Mouse (Mus musculus) thymus, postnatal 14 days (tissue): ENCODE measurements around the gene Etv5.

Source experiments
- DNase-seq: peaks from one replicate; pipeline ENCODE4 v3.0.0; 2021

The Etv5 gene

DNA sequence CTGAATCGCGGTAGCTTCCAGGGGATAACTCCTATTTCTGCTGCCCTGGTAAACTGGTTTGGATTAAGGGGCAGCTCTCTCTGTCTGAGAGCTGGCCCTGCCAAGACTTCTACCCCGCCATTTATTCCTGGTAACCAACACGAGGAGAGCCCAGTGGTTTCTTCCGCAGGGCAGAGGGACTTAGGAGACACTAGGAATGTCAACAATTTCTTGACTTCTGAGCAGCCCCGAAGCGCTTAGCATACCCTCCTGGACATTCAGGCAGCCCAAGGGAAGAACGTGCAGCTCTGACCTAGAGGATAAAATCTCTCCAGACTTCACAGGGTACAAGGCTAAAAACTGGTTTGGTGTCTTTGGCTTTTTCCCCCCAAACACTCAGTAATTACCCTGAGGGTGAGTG lies 10.1 kb downstream of the Etv5 start:
- DNase-seq, result no peak

DNA sequence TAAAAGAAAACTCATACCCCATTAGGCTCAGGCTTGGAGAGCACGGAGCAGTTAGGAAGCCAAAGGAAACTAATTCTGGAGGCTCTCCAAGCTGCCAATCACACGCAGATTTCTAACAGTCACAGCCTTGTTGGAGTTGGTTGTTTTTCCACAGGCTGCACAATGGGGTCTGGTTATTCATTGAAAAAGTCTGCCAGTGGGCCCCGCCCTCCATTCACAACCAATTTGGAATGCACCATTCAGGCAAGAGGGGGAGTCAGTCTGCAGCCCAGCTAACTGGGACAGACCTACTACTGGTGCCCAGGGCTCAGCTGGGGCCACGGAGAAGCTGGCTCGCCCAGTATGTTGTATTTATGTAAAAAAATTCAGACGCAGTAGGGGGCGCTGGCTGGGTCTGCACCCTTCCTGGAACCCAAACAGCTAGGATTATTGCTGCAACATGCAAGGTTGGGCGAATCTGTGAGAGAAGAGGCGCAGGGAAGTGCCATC lies 10.6 kb downstream of the Etv5 start:
- peak; percentile 47 for DNase-seq

DNA sequence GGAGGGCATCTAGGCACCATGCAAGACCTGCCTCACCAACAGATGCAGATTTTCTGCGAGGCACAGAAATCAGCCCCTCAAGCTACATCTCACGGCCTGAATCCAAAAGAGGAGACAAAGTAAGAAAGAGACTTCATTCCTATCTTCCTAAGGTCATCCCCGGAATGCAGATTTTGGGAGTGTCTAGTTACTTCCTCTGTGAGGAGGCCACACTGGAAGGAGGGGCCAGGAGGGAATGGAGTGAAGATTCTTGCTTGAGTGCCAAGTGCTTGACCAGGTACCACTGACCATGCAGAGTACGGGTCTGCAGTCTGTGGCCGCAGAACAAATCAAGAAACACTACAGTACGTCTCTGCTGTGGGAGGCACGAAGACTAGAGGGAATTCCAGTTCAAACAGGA lies 12.7 kb downstream of the Etv5 start:
- DNase-seq, result no peak

DNA sequence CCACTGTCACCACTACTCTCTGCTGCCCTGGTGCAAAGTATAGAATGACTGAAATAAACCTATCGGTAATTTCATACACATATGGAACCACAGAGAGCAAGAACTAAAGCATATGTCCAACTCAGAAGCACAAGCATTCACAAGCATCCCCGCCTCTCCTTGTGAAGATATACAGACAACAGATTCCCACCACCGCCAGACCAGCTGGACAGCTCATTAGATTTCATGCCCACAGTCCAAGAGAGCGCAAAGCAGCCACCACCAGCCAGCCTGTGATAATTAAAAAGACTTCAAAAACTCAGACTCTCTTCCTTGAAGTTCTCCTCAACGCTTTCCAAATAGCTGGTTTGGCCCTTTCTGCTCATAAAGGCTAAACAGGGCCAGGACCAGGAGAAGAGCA lies 17.3 kb downstream of the Etv5 start:
- no peak for DNase-seq

DNA sequence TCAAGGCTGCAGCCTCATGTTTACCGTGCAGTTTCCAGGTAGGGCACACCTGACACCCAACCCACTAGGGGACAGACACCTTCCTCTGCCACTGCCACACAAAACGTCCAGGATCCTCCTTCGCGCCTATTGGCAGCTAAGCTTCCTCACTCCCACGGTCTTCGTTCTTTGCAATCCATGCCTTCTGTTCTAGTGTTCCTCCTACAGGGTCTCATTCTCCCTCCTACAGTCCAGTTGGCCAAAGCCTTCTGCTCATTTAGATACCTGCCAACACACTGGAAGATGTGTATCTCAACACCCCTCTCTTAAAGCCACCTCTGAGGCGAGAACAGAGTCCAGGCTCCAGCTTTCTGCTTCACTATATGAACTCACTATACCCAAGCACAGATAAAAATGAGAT lies 21.6 kb downstream of the Etv5 start:
- DNase-seq, result no peak

DNA sequence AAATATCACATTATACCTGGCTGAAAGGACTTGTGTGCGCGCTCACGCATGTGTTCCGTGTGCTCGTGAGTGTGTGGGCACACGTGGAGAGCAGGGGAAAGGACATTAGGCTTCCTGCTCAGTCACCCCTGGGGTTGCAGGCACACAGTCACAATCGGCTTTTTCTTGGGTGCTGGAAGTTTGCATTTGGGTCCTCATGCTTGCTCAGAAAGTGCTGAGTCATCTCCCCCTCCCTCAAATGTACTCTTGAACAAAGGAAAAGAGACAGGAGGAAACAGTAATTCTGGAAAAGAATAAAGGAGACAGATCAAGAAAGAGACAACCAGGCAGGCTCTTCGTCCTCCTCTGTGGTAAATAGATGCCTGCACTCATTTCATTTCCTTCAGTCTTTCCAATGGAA lies 22.5 kb downstream of the Etv5 start:
- DNase-seq, result no peak

DNA sequence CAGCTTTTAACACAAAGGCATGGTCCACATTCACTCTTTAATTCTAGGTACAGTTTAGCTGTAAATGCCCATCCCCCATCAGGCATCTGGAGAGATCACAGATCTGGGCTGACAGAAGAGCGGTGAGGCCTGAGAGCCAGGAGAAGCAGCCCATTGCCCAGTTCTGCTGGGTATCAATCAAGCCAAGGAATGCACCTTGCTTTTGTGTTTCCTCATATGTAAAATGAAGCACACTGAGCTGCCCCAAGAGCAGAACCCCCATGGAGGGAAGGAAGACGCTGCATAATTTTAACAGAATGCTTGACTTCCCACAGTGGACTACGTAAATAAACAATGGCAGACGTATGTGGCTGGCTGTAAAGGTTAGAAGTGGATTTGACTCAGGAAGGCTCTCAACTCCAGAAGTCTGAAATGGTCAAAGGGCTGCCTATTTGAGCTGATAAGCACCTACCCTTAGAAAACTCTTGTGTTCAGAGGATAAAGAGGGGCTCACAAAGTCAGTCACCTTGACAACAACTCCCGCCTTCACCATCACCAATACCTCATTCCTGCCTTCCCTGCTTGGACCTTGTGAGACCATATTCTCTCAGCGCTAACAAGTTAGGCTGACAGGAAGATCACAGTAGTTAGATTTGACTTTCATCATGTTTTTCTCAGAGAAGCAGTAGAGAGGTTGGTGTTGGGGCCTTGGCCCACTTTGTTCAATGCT lies 23.2 kb downstream of the Etv5 start:
- no peak for DNase-seq

DNA sequence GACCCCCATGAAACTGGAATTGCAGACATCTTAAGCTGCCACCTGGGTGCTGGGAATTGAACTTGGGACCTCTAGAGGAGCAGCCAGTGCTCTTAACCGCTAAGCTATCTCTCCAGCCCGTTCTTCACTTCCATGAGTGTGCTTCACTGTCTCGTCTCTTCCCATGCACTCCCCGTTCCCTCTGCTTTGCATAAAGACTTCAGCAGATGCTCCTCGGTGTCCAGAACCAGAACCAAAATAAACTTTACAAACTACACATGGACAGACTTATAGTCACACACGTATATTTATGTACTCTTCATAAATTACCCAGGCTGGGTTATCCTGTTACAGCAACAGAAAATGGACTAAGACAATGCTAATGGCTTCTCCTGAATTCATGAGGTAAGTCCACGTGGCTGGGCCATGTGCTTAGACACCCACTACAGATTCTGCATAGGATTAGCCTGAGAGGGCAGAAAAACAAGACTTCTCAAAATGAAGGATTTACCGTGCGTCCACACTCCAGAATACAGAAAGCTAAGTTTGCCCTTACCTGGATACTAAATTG lies 25.2 kb downstream of the Etv5 start:
- DNase-seq, result no peak

DNA sequence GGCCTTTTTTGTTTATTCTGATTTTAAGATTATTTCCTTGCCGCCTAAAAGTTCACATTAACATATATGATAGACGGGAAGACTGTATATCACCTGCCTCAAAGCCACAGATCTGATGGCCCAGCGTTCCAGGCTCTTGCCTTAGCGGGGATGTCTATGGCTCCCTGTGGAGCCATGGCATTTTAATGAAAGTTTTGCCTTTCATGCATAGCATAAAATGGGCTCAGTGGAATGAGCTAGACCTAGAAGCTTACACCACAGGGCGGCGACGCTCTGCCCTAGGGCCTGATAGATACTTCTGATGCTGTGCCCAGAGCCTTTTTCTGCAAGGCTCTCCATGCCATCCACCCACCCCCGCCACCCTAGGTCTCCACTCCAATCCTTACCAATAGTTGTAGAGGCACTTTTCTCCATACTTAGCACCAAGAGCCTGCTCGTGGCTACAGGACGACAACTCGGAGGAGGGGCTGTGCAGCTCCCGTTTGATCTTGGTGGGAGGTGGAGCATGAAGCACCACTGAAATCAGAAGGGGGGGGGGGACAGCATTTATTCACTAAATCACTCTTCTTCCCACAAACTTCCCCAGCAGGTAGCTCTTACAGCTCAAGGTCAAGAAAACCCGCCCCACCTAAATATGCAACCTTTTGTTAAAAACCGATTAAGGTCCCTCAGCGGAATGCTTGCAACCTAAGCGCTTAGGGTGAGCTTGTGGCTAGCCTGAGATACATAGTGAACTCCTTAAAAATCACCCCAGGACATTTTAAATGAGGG lies 26.9 kb downstream of the Etv5 start:
- DNase-seq, result no peak

DNA sequence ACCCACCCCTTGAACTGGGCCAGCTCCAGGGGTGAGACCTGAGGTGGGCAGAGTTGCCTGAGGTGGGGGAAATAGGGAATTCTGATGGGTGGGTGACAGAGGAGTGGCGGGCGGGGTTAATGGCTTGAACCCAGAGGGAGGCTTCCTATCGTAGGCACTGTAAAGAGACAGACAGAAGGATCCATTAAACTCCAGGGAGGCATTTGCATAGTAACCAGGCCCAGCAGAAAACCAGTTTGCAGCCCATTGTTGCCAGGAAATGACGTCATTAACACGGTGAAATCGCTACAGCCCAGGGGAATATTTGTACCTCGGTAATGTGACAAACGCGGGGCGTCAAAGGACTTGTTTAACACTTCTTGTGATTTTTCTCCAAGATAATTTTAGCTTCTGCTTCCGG lies 27.8 kb downstream of the Etv5 start:
- DNase-seq, result peak; percentile 9

DNA sequence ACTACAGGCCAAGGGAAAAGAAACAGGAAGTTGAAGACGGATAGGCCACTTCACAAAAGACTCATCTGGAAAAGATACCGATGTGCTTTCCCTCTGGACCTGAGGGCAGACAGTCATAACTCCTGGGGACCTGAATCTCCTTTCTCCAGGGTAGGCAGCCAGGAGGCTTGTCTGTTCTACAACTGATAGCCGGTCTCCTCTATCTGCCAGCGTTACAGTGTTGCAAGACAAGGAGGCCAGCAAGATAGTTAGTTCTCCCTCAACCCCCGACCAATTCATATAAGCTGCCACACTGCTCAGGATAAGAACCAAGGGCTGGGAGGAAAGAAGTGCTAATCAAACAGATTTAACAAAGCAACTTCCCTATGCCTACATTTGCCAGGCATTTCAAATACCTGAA lies 29.5 kb downstream of the Etv5 start:
- DNase-seq, result no peak

DNA sequence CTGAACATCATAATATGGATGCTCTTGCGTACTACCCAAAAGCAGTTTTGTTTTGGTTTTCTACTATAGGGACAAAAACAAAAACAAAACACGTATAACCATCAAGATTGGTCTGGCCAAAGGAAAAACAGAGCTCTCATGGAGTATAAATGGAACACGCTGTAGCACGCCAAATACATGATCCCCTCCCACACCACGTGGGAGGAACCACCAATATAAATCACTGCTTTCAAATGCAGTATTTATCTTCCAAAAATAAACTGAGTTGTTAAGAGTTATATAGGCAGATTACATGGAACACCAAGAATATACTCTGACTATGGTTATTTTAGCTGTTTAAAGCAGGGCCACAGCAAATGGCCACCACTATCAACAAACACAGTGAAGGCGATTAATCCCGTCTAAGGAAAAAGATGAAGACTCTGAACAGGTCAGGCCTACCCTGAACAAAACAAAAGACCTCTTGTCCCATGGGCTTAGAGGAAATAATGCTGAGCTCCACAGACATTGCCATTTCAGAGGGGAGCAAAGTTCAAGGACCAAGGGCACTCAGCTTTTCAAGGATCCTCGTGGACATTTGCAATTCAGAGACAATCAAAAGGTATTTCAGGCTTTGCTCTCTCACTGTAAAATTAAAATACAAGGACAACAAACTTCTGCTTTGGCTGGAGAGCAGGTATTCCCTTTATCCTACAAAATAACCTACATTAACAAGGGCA lies 30.7 kb downstream of the Etv5 start:
- no peak for DNase-seq

DNA sequence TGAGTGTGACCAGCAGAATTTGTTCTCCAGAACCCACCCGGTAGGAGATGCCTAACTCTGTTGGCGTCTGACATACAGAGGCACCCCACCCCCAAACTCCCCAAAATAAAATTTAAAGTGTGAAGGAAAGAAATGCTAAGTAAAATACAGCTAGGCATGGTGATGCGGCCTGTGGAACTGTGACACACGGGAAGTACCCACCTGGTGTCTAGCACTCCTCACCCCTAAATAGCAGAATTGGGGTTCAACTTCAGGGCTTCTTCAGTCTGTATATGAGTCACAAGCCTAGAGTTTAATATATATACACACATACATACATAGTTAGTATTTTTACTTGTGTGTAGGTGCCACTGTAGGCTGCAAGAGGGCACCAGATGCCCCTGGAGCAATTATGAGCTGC lies 32.8 kb downstream of the Etv5 start:
- DNase-seq, result no peak

DNA sequence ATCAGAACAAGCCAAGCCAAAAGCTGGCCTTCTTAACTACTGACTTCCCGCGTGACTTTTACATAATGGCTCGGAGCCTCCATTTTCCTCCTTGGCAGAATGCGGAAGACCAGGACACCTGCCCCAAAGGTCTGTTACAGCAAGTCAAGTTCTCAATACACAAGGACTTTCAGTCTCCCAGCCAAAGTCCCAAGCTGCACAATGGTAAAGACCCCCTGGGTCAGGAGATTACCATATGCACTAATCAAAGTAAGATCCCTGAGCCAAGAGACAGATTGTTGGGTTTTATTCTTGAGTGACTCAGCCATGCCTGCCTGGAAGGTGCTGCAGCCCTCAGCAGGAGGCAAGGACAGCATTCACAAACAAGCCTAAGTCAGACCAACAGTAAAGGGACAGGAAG lies 33.5 kb downstream of the Etv5 start:
- DNase-seq, result no peak

DNA sequence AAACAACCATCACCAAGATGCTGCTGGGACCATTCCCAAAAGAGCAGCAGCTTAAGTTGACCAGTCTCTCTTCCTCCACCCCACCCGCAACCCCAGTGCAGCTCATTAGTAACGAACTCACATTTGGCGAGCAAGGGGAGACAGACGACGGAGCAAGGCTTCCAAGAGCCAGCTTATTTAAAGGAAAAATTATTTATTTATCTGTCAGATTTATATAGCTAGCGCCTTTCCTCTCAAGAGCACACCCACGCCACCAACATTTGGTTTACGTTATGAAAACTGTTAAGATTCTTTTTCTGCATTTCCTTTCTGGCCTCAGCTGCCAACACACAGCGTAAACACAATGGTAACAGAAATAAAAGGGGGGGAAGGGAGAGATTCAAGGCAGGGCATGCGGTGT lies 34.0 kb downstream of the Etv5 start:
- DNase-seq, result no peak

DNA sequence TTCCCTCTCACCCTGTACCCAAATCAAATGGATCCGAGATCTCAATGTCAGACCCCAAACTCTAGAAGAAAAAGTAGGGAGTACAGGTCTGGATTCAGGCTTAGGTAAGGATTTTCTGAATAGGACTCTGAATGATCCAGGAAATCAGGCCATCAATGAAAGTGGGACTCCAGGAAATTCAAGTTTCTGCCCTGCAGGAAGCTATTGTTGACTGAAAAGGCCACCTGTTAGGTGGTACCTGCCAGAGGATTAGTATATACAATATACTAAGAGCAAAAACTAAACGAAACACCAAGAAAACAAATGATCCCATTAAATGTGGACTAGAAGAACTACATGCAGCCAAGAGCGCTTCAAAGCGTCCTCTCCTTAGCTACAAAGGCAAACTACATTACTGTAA lies 35.8 kb downstream of the Etv5 start:
- no peak for DNase-seq

DNA sequence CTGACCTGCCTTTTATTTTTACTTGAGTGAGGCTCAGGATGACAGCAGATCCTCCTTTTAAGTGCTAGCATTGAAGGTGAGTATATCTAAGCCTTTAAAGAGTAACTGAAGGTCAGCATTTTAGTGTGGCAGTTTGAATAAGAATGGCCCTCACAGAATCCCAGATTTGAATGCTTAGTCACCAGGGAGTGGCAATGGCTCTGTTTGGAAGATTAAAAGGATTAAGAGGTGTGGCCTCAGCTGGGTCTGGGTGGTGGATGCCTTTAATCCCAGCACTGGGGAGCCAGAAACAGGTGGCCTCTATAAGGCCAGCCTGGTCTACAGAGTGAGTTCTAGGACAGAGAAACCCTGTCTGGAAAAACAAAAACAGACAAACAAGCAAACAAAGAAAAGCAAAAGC lies 36.9 kb downstream of the Etv5 start:
- no peak for DNase-seq

DNA sequence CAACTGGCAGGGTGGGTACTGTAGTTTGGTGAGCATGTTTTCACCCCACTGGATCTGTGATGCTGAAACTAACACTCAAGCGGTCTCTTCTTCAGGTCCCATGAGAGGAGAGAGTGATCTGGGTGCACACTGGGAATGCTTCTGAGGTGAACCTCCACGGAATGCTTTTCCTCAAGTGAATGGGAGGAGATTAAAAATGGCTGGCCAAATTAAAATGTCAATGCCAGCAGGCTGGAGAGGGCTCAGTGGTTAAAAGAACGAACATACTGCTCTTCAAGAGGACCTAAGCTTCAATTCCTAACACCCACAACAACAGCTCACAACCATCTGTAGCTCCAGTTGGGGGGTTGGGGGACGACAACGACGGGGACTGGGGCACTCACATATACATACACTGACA lies 39.3 kb downstream of the Etv5 start:
- no peak for DNase-seq

DNA sequence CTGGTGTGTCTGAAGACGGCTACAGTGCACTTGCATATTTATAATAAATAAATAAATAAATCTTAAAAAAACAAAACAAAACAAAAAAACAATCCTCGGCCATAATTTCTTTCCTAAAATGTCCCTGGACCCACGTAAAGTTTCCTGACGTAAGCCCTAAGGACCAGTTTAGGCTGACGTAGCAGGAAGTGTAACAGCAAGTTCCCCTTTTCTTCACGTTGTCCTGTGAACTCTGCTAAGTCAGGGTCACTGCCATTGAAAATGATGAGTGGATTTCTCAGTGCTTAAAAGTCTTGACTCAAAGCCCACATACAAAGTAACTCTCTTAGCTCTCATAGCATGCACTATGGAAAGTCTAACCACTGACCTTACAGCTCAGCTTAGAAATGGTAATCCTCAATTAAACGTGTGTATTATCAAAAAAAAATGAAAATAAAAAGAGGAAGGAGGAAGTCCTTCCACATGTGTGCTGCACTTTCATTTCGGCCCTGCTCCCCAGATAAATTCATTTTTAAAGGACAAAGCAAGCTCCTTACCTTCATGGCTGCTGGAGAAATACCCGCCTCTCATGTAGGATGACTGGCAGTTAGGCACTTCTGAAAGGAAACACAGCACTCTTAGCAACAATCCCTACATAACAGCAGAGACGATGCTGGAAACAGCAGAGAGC lies 40.6 kb downstream of the Etv5 start:
- no peak for DNase-seq

DNA sequence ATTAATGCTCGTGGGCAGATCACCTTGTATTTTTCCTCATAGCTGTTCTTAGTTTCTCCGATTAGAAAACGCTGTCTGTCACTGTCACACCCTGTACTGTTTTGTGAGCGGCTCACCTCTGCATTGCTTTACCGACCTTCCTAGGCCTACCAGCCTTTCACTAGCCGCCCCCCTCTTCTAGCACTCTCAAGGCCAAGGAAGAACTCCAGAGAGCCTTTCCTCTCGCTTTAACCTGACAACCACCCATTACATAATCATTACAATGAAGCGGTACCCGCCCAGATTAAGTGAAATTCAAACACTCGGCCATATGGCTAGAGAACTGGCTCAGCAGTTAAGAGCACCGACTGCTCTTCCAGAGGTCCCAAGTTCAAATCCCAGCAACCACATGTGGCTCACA lies 41.2 kb downstream of the Etv5 start:
- no peak for DNase-seq

DNA sequence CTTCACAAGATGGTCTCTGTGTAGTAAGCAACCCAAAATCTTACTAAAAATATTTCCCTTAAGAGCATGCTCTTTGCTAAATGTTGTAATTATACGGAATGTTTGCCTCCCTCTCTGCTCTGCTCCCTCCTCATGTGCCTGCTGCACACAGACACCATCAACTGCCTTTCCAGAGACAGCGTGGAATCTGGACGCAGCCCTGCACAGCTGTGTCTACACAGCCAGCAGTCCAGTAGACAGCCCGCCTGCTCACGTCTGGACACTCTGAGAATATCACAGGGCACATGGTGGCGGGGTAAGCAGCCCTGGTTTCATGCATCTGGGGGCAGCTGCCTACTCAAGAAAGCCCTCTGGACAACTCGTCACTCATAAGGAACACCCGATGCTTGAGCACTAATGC lies 43.1 kb downstream of the Etv5 start:
- DNase-seq, result no peak

DNA sequence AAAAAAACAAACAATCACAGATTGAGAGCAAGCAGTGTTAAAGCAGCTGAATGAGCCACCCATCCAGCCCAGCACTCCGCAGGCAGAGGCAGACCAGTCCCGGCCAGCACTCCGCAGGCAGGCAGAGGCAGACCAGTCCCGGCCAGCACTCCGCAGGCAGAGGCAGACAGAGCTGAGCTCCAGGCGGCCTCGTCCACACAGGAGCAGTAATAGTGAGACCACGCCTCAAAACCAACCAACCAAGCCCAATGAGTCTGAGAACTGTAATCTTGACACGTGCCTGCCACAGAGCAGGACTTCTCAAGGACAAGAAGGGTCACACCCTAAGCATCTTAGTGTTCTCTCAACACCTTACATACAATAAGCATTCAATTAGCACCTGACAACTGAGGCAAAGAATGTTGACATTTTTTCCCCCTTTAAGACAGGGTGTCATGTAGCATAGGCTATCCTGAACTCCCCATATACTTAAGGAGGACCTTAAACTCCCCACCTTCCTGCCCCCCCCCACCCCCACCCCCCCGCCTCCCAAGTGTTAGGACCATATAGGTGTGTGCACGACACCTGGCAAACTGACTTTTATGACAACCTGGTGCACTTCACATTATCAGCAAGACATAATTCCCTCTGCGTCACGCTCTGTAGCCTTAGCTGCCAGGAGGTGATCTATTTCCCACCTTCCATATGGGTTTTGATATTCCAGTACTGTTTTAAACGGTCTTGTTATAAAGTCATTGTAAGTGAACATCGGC lies 44.2 kb downstream of the Etv5 start:
- no peak for DNase-seq
